Mouse (Mus musculus): ENCODE data around the gene Dab2ip. TPM values are rescaled to one million over a fixed set of nuclear protein-coding genes. Genes with fewer than 3 reads are reported as not detected.

Dab2ip gene
- total and polyA plus RNA-seq, 2 experiments, result 4.1 to 8.4 TPM

DNA sequence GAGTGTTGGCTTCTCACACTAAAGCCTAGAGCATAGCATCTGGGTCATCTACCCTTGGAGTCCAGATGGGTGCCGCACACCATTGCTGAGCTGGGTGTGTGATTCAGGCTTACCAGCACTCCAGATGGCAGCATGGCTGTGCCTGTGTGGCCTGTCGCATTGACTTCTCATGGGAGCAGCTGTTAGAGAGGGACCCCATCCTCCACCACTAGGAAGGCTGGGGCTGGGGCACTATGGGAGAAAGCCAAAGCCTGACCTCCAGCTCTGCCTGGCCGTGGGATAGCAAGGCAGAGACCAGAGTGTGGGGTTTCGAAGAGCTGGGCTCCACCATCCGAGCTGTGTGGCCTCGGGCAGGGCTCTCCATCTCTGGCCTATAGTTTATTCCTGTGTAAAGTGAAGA, 67.5 kb downstream of the Dab2ip start:
- no peak overlapping the region for H3K27ac ChIP-seq (replicated peaks; ENCODE audit: insufficient read depth, low read depth, low read length)
- H3K4me1 ChIP-seq (ENCODE audit: control insufficient read depth, insufficient read depth, low read length), result 0 out of 2 replicates have a peak, but pooled peaks cover 2% of the 10 kb centered on the region
- peaks cover 6% of the 10 kb centered on the region for H3K79me2 ChIP-seq (ENCODE audit: control insufficient read depth, insufficient read depth, low read length)
- no peak overlapping the region for H3K4me3 ChIP-seq (ENCODE audit: insufficient read depth, low read depth, low read length)
- WGBS, result 93% methylated on average over 6 of the region's 6 CpGs
- TF ChIP-seq POLR2A (IDR thresholded peaks at IDR 0.05; ENCODE audit: extremely low read depth, insufficient read depth, low read length) (no peak), CTCF (IDR thresholded peaks at IDR 0.05; ENCODE audit: low read depth, low read length) (no peak)
- DNase-seq (ENCODE audit: extremely low read depth, low read depth, low spot score), result no peak
- no peaks in the 10 kb centered on the region for H3K36me3 ChIP-seq (ENCODE audit: control insufficient read depth, insufficient read depth, low read length)
- H3K27me3 ChIP-seq (ENCODE audit: control insufficient read depth, insufficient read depth, low read length), result no peaks in the 10 kb centered on the region
- H3K9ac ChIP-seq (ENCODE audit: low read depth, low read length), result no peak overlapping the region

GRCm38 (mm10) chr2:35626181-35626727, 68.2 kb downstream of the Dab2ip start:
- H3K27me3 ChIP-seq (ENCODE audit: control insufficient read depth, insufficient read depth, low read length), result no peaks in the 10 kb centered on the region
- H3K79me2 ChIP-seq (ENCODE audit: control insufficient read depth, insufficient read depth, low read length), result peaks cover 6% of the 10 kb centered on the region
- no peak overlapping the region for H3K4me3 ChIP-seq (ENCODE audit: insufficient read depth, low read depth, low read length)
- no peaks in the 10 kb centered on the region for H3K36me3 ChIP-seq (ENCODE audit: control insufficient read depth, insufficient read depth, low read length)
- 88% methylated on average over 9 of the region's 9 CpGs for WGBS
- 0 out of 2 replicates have a peak, but pooled peaks cover 2% of the 10 kb centered on the region for H3K4me1 ChIP-seq (ENCODE audit: control insufficient read depth, insufficient read depth, low read length)
- no peak for DNase-seq (ENCODE audit: extremely low read depth, low read depth, low spot score)
- no peak overlapping the region for H3K9ac ChIP-seq (ENCODE audit: low read depth, low read length)
- TF ChIP-seq POLR2A (IDR thresholded peaks at IDR 0.05; ENCODE audit: extremely low read depth, insufficient read depth, low read length) (no peak), CTCF (IDR thresholded peaks at IDR 0.05; ENCODE audit: low read depth, low read length) (no peak)
- no peak overlapping the region for H3K27ac ChIP-seq (replicated peaks; ENCODE audit: insufficient read depth, low read depth, low read length)

DNA sequence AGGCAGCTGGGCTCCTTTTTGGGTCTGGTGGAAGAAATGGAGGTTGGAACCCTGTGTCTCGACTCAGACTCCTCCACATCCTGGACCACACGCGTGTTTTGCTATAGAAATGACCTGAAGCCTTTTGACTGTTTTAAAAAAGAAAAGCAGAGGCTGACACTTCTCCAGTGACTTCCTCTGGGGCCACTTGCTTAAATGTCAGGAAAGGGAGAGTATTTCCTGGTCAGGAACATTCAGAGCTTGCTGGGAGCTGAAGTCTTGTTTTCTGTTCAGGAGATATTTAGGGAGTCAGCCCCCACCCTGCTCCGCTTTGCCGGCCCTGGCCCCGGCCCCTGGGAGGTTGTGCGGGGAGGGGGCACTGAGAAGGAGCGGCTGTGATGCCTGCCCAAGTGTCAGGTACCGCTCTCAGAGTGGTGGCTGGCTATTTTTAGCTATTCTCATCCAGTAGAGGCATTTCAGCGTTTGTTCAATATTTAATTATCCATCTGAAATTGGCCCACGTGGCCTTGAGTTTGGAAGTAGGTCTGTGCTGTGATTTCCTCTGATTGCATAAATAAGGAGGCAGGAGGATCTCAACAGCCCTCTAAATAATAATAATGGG, 69.3 kb downstream of the Dab2ip start:
- 68% methylated on average over 11 of the region's 11 CpGs for WGBS
- Histone ChIP-seq H3K36me3 (ENCODE audit: control insufficient read depth, insufficient read depth, low read length) (no peaks in the 10 kb centered on the region), H3K4me3 (ENCODE audit: insufficient read depth, low read depth, low read length) (no peak overlapping the region), H3K27me3 (ENCODE audit: control insufficient read depth, insufficient read depth, low read length) (no peaks in the 10 kb centered on the region), H3K79me2 (ENCODE audit: control insufficient read depth, insufficient read depth, low read length) (peaks cover 6% of the 10 kb centered on the region; the same call in 1 of the 2 replicates), H3K4me1 (ENCODE audit: control insufficient read depth, insufficient read depth, low read length) (0 out of 2 replicates have a peak, but pooled peaks cover 2% of the 10 kb centered on the region), H3K9ac (ENCODE audit: low read depth, low read length) (no peak overlapping the region), H3K27ac (replicated peaks; ENCODE audit: insufficient read depth, low read depth, low read length) (peak overlapping the region; percentile 14; the same call in 1 of the 2 replicates)
- TF ChIP-seq POLR2A (IDR thresholded peaks at IDR 0.05; ENCODE audit: extremely low read depth, insufficient read depth, low read length) (no peak), CTCF (IDR thresholded peaks at IDR 0.05; ENCODE audit: low read depth, low read length) (no peak)
- DNase-seq (ENCODE audit: extremely low read depth, low read depth, low spot score), result no peak

DNA sequence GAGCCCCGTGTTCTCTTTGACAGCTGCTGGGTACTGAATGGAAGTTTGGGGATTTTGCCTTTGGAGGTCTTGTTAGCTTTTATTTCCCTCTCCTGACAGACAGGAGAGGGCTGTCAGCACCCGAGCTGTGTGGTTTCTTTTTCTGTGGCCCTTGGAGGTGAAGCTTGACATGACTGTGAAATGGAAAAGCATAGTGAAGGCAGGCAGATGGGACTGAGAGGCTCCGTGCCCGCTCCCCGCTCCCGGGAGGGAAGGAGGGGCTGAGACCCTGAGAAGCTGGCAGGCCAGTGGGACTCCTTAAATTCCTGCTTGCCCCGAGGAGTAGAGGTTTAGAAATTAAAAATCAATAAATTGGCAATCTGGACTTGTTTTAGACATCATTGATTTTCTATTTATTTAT, 70.0 kb downstream of the Dab2ip start:
- Histone ChIP-seq H3K79me2 (ENCODE audit: control insufficient read depth, insufficient read depth, low read length) (peaks cover 6% of the 10 kb centered on the region; the same call in 1 of the 2 replicates), H3K36me3 (ENCODE audit: control insufficient read depth, insufficient read depth, low read length) (no peaks in the 10 kb centered on the region), H3K27ac (replicated peaks; ENCODE audit: insufficient read depth, low read depth, low read length) (peak overlapping the region; percentile 14; the same call in 1 of the 2 replicates), H3K27me3 (ENCODE audit: control insufficient read depth, insufficient read depth, low read length) (no peaks in the 10 kb centered on the region), H3K4me3 (ENCODE audit: insufficient read depth, low read depth, low read length) (no peak overlapping the region), H3K4me1 (ENCODE audit: control insufficient read depth, insufficient read depth, low read length) (0 out of 2 replicates have a peak, but pooled peaks cover 2% of the 10 kb centered on the region), H3K9ac (ENCODE audit: low read depth, low read length) (no peak overlapping the region)
- no peak for DNase-seq (ENCODE audit: extremely low read depth, low read depth, low spot score)
- WGBS, result 78% methylated on average over 7 of the region's 7 CpGs
- TF ChIP-seq CTCF (IDR thresholded peaks at IDR 0.05; ENCODE audit: low read depth, low read length), result no peak
- no peak for TF ChIP-seq POLR2A (IDR thresholded peaks at IDR 0.05; ENCODE audit: extremely low read depth, insufficient read depth, low read length)

DNA sequence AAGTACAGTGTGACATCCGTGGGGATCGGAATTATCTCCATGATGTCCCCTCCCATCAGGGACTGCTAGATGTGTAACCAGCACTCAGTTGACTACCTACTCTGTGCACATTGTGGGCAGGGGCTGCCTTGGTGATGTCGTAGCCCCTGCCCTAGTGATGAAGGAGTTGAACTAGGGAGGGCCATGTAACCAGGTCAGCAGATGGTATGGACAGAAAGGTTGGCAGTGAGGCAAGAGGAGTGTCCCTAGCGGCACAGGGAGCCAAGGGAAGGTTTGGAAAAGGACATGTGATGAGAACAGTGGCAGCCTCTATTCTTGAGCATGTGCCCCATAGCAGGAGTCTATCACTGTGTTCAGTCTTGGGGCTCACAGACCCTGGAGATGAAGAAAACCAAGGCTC, 70.6 kb downstream of the Dab2ip start:
- Histone ChIP-seq H3K27ac (replicated peaks; ENCODE audit: insufficient read depth, low read depth, low read length) (no peak overlapping the region), H3K27me3 (ENCODE audit: control insufficient read depth, insufficient read depth, low read length) (no peaks in the 10 kb centered on the region), H3K79me2 (ENCODE audit: control insufficient read depth, insufficient read depth, low read length) (peaks cover 6% of the 10 kb centered on the region; the same call in 1 of the 2 replicates), H3K4me1 (ENCODE audit: control insufficient read depth, insufficient read depth, low read length) (0 out of 2 replicates have a peak, but pooled peaks cover 2% of the 10 kb centered on the region), H3K4me3 (ENCODE audit: insufficient read depth, low read depth, low read length) (no peak overlapping the region), H3K9ac (ENCODE audit: low read depth, low read length) (no peak overlapping the region), H3K36me3 (ENCODE audit: control insufficient read depth, insufficient read depth, low read length) (no peaks in the 10 kb centered on the region)
- DNase-seq (ENCODE audit: extremely low read depth, low read depth, low spot score), result no peak
- WGBS, result 82% methylated on average over 4 of the region's 4 CpGs
- TF ChIP-seq CTCF (IDR thresholded peaks at IDR 0.05; ENCODE audit: low read depth, low read length), result no peak

GRCm38 (mm10) chr2:35629126-35629525, 71.1 kb downstream of the Dab2ip start:
- Histone ChIP-seq H3K4me1 (ENCODE audit: control insufficient read depth, insufficient read depth, low read length) (0 out of 2 replicates have a peak, but pooled peaks cover 2% of the 10 kb centered on the region), H3K9ac (ENCODE audit: low read depth, low read length) (no peak overlapping the region), H3K27me3 (ENCODE audit: control insufficient read depth, insufficient read depth, low read length) (no peaks in the 10 kb centered on the region), H3K4me3 (ENCODE audit: insufficient read depth, low read depth, low read length) (no peak overlapping the region), H3K27ac (replicated peaks; ENCODE audit: insufficient read depth, low read depth, low read length) (no peak overlapping the region), H3K36me3 (ENCODE audit: control insufficient read depth, insufficient read depth, low read length) (no peaks in the 10 kb centered on the region), H3K79me2 (ENCODE audit: control insufficient read depth, insufficient read depth, low read length) (peaks cover 6% of the 10 kb centered on the region; the same call in 1 of the 2 replicates)
- 92% methylated on average over 5 of the region's 8 CpGs for WGBS
- no peak for TF ChIP-seq POLR2A (IDR thresholded peaks at IDR 0.05; ENCODE audit: extremely low read depth, insufficient read depth, low read length)
- TF ChIP-seq CTCF (IDR thresholded peaks at IDR 0.05; ENCODE audit: low read depth, low read length), result no peak
- DNase-seq (ENCODE audit: extremely low read depth, low read depth, low spot score), result no peak

Measured in liver, adult 2 months (tissue).